Mouse (Mus musculus): ENCODE measurements at regions not wholly inside any gene's neighbourhood (a gene's known extent, or its start where the extent isn't known, plus 50 kb on each side); places are given as distances from the start of the nearest gene placed in this dataset.

DNA sequence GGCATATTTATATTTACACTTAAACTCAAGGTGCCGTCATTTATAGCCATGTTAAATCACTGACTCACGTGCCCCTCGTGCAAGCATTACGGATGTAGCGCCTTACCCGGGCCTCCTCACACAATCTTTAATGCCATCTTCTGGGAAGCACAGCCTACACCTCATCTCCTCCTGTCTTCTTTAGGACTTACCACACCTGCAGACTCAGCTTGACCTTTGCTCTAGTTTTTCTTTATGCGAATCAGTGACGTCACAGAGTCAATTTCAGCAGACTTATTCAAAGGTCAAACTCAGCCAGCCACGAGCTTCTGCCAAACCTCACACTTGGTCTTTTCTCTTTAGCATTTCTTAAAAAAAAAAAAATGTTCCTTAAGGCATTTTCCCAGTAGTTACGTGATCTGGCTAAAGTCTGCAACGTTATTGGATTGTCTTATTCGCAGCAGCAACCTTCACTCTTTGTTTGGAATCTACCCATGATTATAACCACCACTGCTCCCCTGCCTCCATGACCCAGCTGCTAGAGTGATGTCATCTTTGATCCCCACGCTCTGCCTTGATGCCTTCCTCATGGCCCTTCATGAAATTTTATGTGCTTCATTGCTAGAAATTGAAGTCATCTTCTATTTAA is 285.3 kb downstream of the Lmo7 start:
- Histone ChIP-seq H3K4me1 (replicated peaks; ENCODE audit: control insufficient read depth, insufficient read depth, low read length) (no peaks in the 10 kb centered on the region), H3K27ac (no peak overlapping the region), H3K9ac (no peak overlapping the region), H3K36me3 (replicated peaks; ENCODE audit: control insufficient read depth, insufficient read depth) (no peaks in the 10 kb centered on the region), H3K27me3 (ENCODE audit: control insufficient read depth, insufficient read depth, low read length) (no peaks in the 10 kb centered on the region), H3K4me2 (replicated peaks) (no peak overlapping the region), H3K4me3 (replicated peaks; ENCODE audit: low read length) (no peak overlapping the region), H3K9me3 (ENCODE audit: control insufficient read depth, low read length) (no peaks in the 10 kb centered on the region)
- ATAC-seq (ENCODE audit: low FRiP score) (no peak), DNase-seq (ENCODE audit: low spot score) (no peak)
- WGBS, result 85% methylated on average over 13 of the region's 13 CpGs

DNA sequence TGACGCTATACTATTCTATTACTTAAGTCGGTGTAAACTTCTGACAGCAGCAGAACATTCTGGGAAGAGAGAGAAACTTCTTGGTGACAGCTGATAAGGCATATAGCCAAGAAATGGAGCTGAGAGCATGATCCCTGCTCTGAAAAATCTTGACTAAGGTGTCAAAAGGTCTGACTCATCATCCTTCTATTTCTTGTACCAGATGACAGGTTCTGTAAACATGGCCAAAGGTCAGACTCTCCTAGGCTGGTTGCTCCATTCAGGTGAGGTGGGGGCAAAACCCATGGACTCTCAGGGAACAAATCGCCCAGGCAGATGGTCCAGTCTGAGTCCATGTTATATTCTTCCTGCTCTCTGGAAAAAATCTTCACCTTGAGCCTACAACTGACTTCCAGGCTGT is 283.5 kb downstream of the Lmo7 start:
- H3K4me3 ChIP-seq (replicated peaks; ENCODE audit: low read length), result no peak overlapping the region
- H3K4me2 ChIP-seq (replicated peaks), result no peak overlapping the region
- no peak overlapping the region for H3K9ac ChIP-seq
- DNase-seq (ENCODE audit: low spot score) (no peak), ATAC-seq (ENCODE audit: low FRiP score) (no peak)
- 95% methylated on average over 3 of the region's 3 CpGs for WGBS
- H3K27me3 ChIP-seq (ENCODE audit: control insufficient read depth, insufficient read depth, low read length), result no peaks in the 10 kb centered on the region
- no peak overlapping the region for H3K27ac ChIP-seq
- no peaks in the 10 kb centered on the region for H3K36me3 ChIP-seq (replicated peaks; ENCODE audit: control insufficient read depth, insufficient read depth)
- no peaks in the 10 kb centered on the region for H3K4me1 ChIP-seq (replicated peaks; ENCODE audit: control insufficient read depth, insufficient read depth, low read length)
- H3K9me3 ChIP-seq (ENCODE audit: control insufficient read depth, low read length), result no peaks in the 10 kb centered on the region

DNA sequence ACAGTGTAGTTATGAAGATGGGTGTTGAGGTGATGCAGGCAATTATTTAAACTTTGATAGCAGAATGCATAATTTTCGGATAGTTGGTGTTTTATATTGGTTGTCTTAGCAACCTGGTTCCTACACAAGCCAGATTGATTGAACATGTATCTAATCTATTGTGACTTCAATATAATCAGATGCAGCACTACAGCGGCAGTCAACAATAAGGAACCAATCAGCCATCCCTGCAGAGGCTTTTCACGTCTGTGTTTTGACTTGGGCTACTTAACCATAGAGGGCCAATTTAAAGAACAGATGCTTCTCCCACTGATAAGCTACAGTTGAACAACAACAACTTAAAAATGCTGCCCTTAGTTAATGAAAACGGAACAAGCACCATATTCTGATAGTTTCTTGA is 267.8 kb downstream of the Lmo7 start:
- no peaks in the 10 kb centered on the region for H3K4me1 ChIP-seq (replicated peaks; ENCODE audit: control insufficient read depth, insufficient read depth, low read length)
- no peak overlapping the region for H3K9ac ChIP-seq
- no peak for ATAC-seq (ENCODE audit: low FRiP score)
- DNase-seq (ENCODE audit: low spot score), result no peak
- no peak overlapping the region for H3K4me3 ChIP-seq (replicated peaks; ENCODE audit: low read length)
- H3K27me3 ChIP-seq (ENCODE audit: control insufficient read depth, insufficient read depth, low read length), result no peaks in the 10 kb centered on the region
- H3K4me2 ChIP-seq (replicated peaks), result no peak overlapping the region
- no peaks in the 10 kb centered on the region for H3K36me3 ChIP-seq (replicated peaks; ENCODE audit: control insufficient read depth, insufficient read depth)
- WGBS, result 23% methylated on average over 4 of the region's 4 CpGs
- H3K27ac ChIP-seq, result no peak overlapping the region
- no peaks in the 10 kb centered on the region for H3K9me3 ChIP-seq (ENCODE audit: control insufficient read depth, low read length)

DNA sequence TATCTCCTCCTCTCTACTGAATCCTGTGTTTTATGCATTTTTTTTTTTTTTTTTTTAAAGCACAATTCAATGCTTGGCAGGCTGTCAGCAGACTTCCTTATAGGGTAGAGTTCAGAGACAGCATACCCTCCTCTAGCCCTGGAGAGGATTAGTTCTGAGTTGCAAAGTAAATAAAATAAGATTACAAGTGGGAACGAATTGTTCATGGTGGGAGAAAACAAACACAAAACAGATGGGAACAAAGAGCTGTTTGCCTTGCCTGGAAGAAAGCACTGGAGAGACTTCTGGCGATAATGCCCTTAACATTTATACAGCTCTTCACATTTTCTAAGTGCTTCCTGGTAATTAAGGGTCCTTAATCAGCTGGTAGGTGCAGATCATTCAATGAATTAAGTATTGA is 254.6 kb downstream of the Lmo7 start:
- DNase-seq (ENCODE audit: low spot score) (no peak), ATAC-seq (ENCODE audit: low FRiP score) (no peak)
- Histone ChIP-seq H3K4me1 (replicated peaks; ENCODE audit: control insufficient read depth, insufficient read depth, low read length) (no peaks in the 10 kb centered on the region), H3K27me3 (ENCODE audit: control insufficient read depth, insufficient read depth, low read length) (no peaks in the 10 kb centered on the region), H3K4me3 (replicated peaks; ENCODE audit: low read length) (no peak overlapping the region), H3K9me3 (ENCODE audit: control insufficient read depth, low read length) (no peaks in the 10 kb centered on the region), H3K4me2 (replicated peaks) (no peak overlapping the region), H3K9ac (no peak overlapping the region), H3K36me3 (replicated peaks; ENCODE audit: control insufficient read depth, insufficient read depth) (no peaks in the 10 kb centered on the region), H3K27ac (no peak overlapping the region)
- 20% methylated on average over 2 of the region's 2 CpGs for WGBS

Measured in hindbrain, embryonic 14.5 days (tissue).